Mouse (Mus musculus) mouse embryonic stem cell (cell line): ENCODE results near the gene Ackr4.

ENCODE experiments used
- in situ Hi-C, 2 experiments: fragments of 300-500 bp; cut with MboI; formaldehyde crosslinking; loops; 1 replicate in 1 of 2; 3 replicates in 1 of 2; pipeline ENCODE4 v1.14.3; 2019 to 2020; ENCODE audit warnings: low sequenced_read_pairs in 2 of 2, low pct_unique_long_range_greater_than_20kb in 1 of 2, mixed read lengths in 1 of 2; ENCODE audit not compliant: unreplicated experiment in 1 of 2

Ackr4 gene

DNA sequence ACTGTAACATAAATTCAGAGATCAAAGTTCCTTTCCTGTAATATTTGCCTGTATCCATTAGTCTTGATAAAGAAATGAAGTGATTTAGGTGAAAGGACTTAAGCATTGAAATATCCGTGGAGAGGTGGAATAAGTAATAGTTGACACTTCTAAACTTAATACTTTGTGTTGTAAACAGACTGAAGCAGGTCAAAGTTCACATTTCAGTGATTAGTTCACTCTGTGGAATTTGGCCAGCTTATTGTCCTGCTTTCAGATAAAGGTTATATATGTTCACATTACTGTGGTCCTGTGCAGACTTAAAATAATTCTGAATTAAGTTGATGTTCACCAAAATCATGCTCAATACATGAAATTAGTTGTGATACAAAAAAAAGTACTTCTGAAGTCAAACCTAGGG lies 62.2 kb downstream of the Ackr4 start:
- in situ Hi-C loops = no loop called here

GRCm38 (mm10) chr9:104063244-104063961 lies 63.3 kb downstream of the Ackr4 start, which contains the start of gene Acad11:
Acad11 (plus strand) TSS chr9:104063377.
- in situ Hi-C loops = no loop called here

GRCm38 (mm10) chr9:104062430-104063243 lies 64.1 kb downstream of the Ackr4 start, which contains the start of gene Uba5:
Uba5 (minus strand) TSS chr9:104063134.
- in situ Hi-C loops = no loop called here

DNA sequence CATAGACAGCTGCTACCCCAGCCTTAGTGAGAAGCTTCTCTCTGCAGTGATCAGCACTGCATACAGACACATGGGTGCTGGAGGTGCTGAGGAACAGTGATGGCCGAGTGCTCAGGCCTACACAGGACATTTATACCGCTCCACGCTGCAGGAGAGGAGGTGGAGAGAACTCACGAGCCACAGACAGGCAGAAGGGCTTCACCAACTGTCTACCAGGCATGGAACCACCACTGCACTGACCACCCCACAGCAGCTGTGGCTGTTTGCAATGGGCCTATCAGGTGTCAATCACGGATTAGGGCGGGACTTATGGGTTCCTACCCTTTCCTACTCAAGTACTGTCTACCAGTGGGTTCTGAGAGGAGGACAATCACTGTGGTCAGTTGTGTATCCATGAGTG lies 75.7 kb downstream of the Ackr4 start:
- in situ Hi-C loops = no loop called here

- in situ Hi-C loops = no loop called here
Measured at GRCm38 (mm10) chr9:104043676-104044075, 83.1 kb downstream of the Ackr4 start.

GRCm38 (mm10) chr9:104040362-104040761 lies 86.4 kb downstream of the Ackr4 start, which contains the start of gene Gm28305:
Gm28305 (plus strand) TSS chr9:104040662.
- in situ Hi-C loops = no loop called here

DNA sequence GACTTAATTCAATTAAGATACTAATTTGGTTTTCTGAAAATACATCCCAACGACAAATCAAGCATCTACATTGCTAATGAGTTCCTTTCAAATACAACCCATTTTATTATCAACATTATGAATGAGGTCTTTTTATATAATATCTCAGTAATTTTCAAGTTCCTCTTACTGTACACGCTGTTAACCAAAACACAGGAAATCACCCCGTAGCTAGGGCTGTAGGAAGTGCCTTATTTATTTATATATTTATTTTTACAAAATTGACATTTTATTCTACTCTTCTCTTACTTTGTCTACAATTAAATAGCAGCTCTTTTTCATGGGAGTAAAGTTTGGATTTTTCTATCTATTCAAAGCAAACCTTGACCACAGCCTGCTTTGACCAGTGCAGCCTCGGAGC lies 87.0 kb downstream of the Ackr4 start:
- in situ Hi-C loops = no loop called here

DNA sequence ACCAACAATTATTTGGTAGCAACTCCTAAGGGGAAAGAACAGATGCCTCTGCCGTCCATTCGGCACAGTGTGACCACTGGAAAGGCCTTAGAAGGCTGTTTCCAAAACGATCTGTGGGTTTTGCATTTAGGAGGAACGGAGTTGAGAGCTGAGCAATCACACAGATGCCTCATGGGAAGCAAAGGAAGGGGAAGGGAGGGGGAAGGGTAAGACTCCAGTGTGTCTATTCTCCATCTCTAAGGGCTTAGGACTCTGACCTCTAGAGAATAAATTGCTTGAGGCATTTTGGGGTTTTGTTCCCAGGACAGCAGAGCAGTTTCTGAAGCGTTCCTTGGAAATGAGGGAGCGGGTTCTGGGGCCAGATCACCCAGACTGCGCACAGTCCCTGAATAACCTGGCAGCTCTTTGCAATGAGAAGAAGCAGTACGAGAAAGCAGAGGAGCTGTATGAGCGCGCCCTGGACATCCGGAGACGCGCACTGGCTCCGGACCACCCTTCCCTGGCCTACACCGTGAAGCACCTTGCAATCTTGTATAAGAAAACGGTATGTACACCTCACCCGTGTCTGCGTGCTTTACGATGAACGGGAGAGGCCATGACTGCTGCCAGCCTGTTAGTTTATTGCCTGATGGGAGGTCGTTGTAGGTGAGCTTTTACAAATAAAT lies 87.6 kb downstream of the Ackr4 start:
- in situ Hi-C loops = no loop called here

GRCm38 (mm10) chr9:104038266-104038665 lies 88.5 kb downstream of the Ackr4 start:
- in situ Hi-C loops = no loop called here

GRCm38 (mm10) chr9:104035261-104036015 lies 91.3 kb downstream of the Ackr4 start:
- in situ Hi-C loops = no loop called here

GRCm38 (mm10) chr9:104034718-104035117 lies 92.0 kb downstream of the Ackr4 start:
- in situ Hi-C loops = no loop called here

GRCm38 (mm10) chr9:104034231-104034630 lies 92.5 kb downstream of the Ackr4 start:
- in situ Hi-C loops = no loop called here
